Mouse (Mus musculus) gastrocnemius, postnatal 25 days (tissue): ENCODE data around the gene Hebp1. TPM values are rescaled to one million over a fixed set of nuclear protein-coding genes. Genes with fewer than 3 reads are reported as not detected.

Experiments
- DNase-seq: peaks from one replicate; pipeline ENCODE4 v3.0.0; 2022
- total RNA-seq, 2 experiments: library from RNA; stranded (reverse); gene quantifications; 1 replicate in 1 of 2; 2 replicates in 1 of 2; pipeline ENCODE4 v1.2.3; 2021

Hebp1 gene
- total RNA-seq, 2 experiments from 2014 or later: 4.8 to 10.2 TPM

- DNase-seq: no peak
Measured at GRCm38 (mm10) chr6:135161356-135161755, 36.5 kb downstream of the Hebp1 start.

GRCm38 (mm10) chr6:135158509-135158908, 39.3 kb downstream of the Hebp1 start:
- no peak for DNase-seq

GRCm38 (mm10) chr6:135157496-135157895, 40.3 kb downstream of the Hebp1 start:
- no peak for DNase-seq

GRCm38 (mm10) chr6:135156597-135156996, 41.2 kb downstream of the Hebp1 start:
- DNase-seq: no peak

GRCm38 (mm10) chr6:135153719-135154118, 44.1 kb downstream of the Hebp1 start:
- DNase-seq: no peak

- DNase-seq: no peak
Measured at GRCm38 (mm10) chr6:135150311-135150710, 47.5 kb downstream of the Hebp1 start.

GRCm38 (mm10) chr6:135149722-135150121, 48.1 kb downstream of the Hebp1 start:
- no peak for DNase-seq

GRCm38 (mm10) chr6:135149175-135149574, 48.6 kb downstream of the Hebp1 start:
- no peak for DNase-seq

- DNase-seq: no peak
Measured at GRCm38 (mm10) chr6:135148506-135148905, 49.3 kb downstream of the Hebp1 start.

GRCm38 (mm10) chr6:135145976-135146375, 51.8 kb downstream of the Hebp1 start:
- DNase-seq: no peak

GRCm38 (mm10) chr6:135144516-135144915, 53.3 kb downstream of the Hebp1 start:
- DNase-seq: no peak

- no peak for DNase-seq
Measured at GRCm38 (mm10) chr6:135143151-135143550, 54.7 kb downstream of the Hebp1 start.

- no peak for DNase-seq
Measured at GRCm38 (mm10) chr6:135141451-135142147, 56.2 kb downstream of the Hebp1 start.

- peak; percentile 27 for DNase-seq
Measured at GRCm38 (mm10) chr6:135138746-135139145, 59.1 kb downstream of the Hebp1 start.

- no peak for DNase-seq
Measured at GRCm38 (mm10) chr6:135138207-135138606, 59.6 kb downstream of the Hebp1 start.

GRCm38 (mm10) chr6:135137736-135138135, 60.1 kb downstream of the Hebp1 start:
- DNase-seq: peak; percentile 57

GRCm38 (mm10) chr6:135136439-135137161, 61.2 kb downstream of the Hebp1 start:
- DNase-seq: peak; percentile 56

- no peak for DNase-seq
Measured at GRCm38 (mm10) chr6:135135735-135136134, 62.1 kb downstream of the Hebp1 start.

- no peak for DNase-seq
Measured at GRCm38 (mm10) chr6:135133486-135133885, 64.3 kb downstream of the Hebp1 start.

GRCm38 (mm10) chr6:135133086-135133485, 64.7 kb downstream of the Hebp1 start:
- DNase-seq: no peak

GRCm38 (mm10) chr6:135124755-135125380, 73.0 kb downstream of the Hebp1 start:
- no peak for DNase-seq

GRCm38 (mm10) chr6:135118183-135118582, 79.6 kb downstream of the Hebp1 start, which contains the start of gene Gprc5d:
Gprc5d (minus strand) TSS chr6:135118283.
- no peak for DNase-seq

GRCm38 (mm10) chr6:135116479-135116878, 81.3 kb downstream of the Hebp1 start:
- no peak for DNase-seq
